Mouse (Mus musculus): Measurements from ENCODE around the gene Taok1.

DNA sequence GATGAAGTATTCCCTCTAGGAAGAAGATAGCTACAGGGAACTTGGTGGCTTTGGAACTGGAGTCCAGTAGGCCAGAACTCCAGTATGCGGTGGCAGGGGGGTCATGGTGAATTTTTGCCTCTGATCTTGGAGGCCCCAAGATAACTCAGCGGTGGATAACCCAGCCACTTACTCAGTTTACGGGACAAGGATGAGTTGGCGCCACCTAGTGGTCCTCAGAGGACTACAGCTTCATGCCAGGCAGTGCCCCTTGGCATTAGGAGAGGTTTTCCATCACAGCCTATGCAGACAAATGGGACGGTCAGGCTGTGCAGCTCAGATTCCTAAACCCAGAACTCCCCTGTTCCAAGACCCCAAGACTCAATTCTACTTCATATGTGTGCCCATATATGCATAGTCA is 106.2 kb downstream of the Taok1 start:
- TF ChIP-seq CTCF (IDR thresholded peaks at IDR 0.05; ENCODE audit: extremely low read depth, insufficient read depth, insufficient read length, insufficient replicate concordance) (peak; percentile 81; the same call in 1 of the 2 replicates), POLR2A (IDR thresholded peaks at IDR 0.05; ENCODE audit: low read depth, low read length) (no peak)
